Mouse (Mus musculus) cerebellum, adult 2 months (tissue): ENCODE measurements around the gene Mfsd12. TPM values are rescaled to one million over a fixed set of nuclear protein-coding genes. Genes with fewer than 3 reads are reported as not detected.

ENCODE experiments used
- DNase-seq, 2 experiments: peaks; one replicate each; pipeline ENCODE4 v3.0.0; 2021
- H3K27ac ChIP-seq: fragments of 200-500 bp; 2 replicates; pipeline ENCODE4 v1.5.1; 2012; ENCODE audit warnings: low read length, control low read depth, inconsistent platforms; ENCODE audit not compliant: insufficient read depth
- H3K27me3 ChIP-seq: fragments of 200-500 bp; 2 replicates; pipeline ENCODE4 v1.6.1; 2012; ENCODE audit warnings: inconsistent platforms, mild to moderate bottlenecking, low read length, moderate library complexity; ENCODE audit not compliant: control insufficient read depth, insufficient read depth
- H3K4me1 ChIP-seq: fragments of 200-500 bp; 2 replicates; pipeline ENCODE4 v1.6.1; 2011; ENCODE audit warnings: low read length; ENCODE audit not compliant: control insufficient read depth, insufficient read depth
- H3K4me3 ChIP-seq: fragments of 200-500 bp; replicated peaks from 2 replicates; pipeline ENCODE3; 2011; ENCODE audit warnings: mild to moderate bottlenecking, low read depth, low read length, control low read depth; ENCODE audit not compliant: insufficient read depth
- CTCF ChIP-seq: fragments of 200-500 bp; IDR thresholded peaks from 2 replicates; pipeline ENCODE4 v1.5.1; 2011; ENCODE audit warnings: low read depth, mild to moderate bottlenecking, control low read depth, low read length, moderate library complexity, borderline replicate concordance; ENCODE audit not compliant: insufficient read depth
- POLR2A ChIP-seq: fragments of 200-500 bp; IDR thresholded peaks from 2 replicates; pipeline ENCODE4 v1.6.1; 2011; ENCODE audit warnings: low read length, control low read depth, borderline replicate concordance; ENCODE audit not compliant: insufficient read depth
- WGBS: fragments of 180-500 bp; shearing (Covaris S2); methylation state at CpG from one replicate; pipeline ENCODE4 v1.1.7; 2018; 5-methylcytosine and 5-hydroxymethylcytosine counted together
- polyA plus RNA-seq: library from polyadenylated mRNA; depleted of rRNA; stranded (reverse); fragments of >200 nt; gene quantifications from 2 replicates; pipeline ENCODE4 v1.2.3, GENCODE M21; 2012

Mfsd12 gene
- polyA plus RNA-seq, 1 experiment: 35.0 TPM

DNA sequence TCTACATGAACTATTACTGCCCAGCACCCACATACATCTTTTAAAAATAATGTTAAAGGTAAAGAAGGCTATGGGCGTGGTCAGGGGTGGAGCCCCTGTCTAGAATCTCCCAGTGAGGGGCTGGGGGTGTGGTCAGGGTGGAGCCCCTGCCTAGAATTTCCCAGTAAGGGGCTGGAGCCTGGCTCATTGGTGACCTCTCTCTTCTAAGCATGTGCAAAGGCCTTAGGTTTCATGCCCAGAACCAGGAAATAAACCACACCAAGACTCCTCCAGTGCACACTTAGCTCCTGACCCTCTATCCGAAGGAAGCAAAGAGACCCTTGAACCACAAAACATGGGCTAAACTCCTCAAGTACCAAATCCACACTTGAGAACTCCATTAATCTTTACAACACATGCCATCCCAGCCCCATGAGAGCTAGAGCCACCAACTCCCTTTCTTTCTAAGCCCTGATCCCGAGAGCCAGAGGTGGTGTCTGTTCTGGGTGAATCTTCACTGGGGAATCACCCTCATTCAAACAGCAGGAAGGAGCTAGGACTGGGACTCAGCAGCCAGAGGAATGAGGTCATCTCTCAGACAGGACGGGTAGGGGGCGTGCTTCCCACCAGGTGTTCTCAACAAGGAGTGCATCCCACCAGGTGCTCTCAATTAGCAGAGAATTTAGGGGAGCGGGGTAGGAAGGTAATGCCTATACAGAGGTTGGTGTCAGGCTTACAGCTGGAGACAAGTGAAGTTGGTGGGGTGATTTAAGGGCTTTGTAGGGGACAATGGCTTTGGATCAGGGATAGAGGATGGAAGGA is 19.5 kb downstream of the Mfsd12 start:
- Histone ChIP-seq H3K4me1 (peaks cover 18% of the 10 kb centered on the region), H3K27me3 (no peaks in the 10 kb centered on the region), H3K4me3 (peak overlapping the region; percentile 87), H3K27ac (no peak overlapping the region)
- 41% methylated on average over 6 of the region's 6 CpGs for WGBS
- DNase-seq: no peak
- TF ChIP-seq POLR2A (no peak), CTCF (no peak)

DNA sequence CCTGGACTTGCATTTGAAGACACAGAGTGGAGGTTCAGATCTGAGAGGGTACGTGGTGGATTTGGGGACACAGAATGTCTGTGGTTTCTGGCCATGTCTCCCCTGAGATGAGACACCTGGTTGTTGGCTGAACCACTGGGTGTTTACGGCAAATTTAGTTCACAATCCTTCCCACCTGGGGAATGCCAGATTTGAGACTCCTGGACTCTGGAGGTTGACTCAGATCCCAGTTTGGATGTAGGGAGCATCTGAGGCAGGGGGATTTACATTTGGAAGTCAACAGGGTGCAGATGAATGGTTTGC is 20.0 kb downstream of the Mfsd12 start:
- Histone ChIP-seq H3K27me3 (no peaks in the 10 kb centered on the region), H3K4me1 (peaks cover 17% of the 10 kb centered on the region), H3K27ac (no peak overlapping the region), H3K4me3 (peak overlapping the region; percentile 87)
- WGBS: 14% methylated on average over 2 of the region's 2 CpGs
- TF ChIP-seq POLR2A: no peak
- no peak for TF ChIP-seq CTCF
- DNase-seq: no peak

DNA sequence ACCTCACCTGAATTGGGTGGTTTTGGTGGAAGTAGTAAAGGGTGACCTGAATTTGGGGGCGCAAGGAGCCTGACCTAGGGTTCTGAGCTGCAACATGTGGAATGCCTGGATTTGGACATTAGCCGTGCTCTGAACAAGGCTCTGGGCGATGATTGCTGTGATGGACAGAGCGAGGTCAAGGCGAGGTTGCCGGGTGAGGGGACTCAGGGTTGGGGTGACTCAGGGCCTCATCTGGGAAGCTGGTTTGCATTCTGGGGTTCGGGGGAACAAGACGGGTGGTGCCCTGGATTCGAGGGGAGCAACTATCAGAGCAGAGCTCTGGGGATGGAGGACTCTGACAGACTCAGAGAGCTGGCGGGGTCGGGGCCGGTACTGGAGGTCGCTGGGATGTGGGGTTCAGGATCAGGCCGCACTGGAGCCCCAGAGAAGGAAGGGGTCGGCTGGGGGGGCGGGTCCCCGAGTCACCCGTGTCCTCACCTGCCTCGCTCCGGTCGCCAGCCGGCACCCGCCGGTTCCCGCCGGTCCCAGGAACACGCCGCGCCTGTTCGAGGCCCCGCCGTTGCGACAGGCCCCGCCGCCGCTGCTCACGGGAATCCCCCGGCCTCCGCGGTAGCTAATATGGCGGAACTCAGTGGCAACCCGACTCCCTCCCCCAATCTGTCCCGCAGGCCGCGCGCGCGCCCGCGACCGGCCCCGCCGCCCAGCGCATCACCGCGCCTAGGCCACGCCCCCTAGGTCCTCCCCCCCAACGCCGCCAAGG is 20.7 kb downstream of the Mfsd12 start, which contains the start of gene Fzr1:
Gene Fzr1 (minus strand): TSS at position 724 of the 760 bp plus-strand sequence.
- Histone ChIP-seq H3K4me3 (peak within 1 kb of the TSS; percentile 87), H3K27me3 (no peaks in the 10 kb centered on the region), H3K27ac (no peak within 1 kb of the TSS; the same call in 1 of the 2 replicates), H3K4me1 (peaks cover 10% of the 10 kb centered on the region)
- DNase-seq: peak in 1 of 2 experiments; percentile 47
- peak; percentile 58 for TF ChIP-seq POLR2A
- TF ChIP-seq CTCF: no peak
- WGBS: under 1% methylated on average over 58 of the region's 59 CpGs

DNA sequence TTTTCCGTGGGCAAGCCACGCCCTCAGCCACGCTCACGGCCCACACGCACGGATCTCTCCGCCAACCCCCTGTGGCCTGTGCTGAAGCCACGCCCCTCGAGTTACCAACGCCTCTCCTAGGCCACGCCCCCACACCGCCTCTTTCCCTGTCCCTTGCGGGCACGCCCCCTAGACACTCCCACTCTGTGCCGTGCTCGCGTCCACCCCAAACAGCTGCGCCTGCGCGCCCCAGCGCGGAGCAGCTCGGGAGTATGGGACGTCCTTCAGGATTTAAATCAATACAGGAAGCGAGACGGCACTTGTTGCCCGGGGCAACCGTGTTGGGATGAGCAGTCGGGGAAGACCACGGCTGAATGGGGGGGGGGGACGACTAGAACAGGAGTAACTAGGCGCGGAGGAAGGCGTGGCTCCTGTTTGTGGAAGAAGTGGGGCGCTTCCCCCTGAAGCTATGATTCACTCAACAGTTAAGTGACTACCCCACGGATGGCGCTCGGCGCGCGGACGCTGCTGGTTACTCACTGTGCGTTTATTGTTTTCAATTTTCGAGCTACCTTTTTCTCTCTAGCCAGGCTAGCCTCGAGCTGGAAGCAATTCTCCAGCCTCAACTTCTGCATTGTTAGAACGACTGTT is 21.4 kb downstream of the Mfsd12 start:
- Histone ChIP-seq H3K4me3 (peak overlapping the region; percentile 58), H3K27ac (no peak overlapping the region), H3K27me3 (no peaks in the 10 kb centered on the region), H3K4me1 (peaks cover 4% of the 10 kb centered on the region; the same call in 1 of the 2 replicates)
- 1% methylated on average over 46 of the region's 46 CpGs for WGBS
- TF ChIP-seq POLR2A (no peak), CTCF (no peak)
- DNase-seq: peak; percentile 100

DNA sequence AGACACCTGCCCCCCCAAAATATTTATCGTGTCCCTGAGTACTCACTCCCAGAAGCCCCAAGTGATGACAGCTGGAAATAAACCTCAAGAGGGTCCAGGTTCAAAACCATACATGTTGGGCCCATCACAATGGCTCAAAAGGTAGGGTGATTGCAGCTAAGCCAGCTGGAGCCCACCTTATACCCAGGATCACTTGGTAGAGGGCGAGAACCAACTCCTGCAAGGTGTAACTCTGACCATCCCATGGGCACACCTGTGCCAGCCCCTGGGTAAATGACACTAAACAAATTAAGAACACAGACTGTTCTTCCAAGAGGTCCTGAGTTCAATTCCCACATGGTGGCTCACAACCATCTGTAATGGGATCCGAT is 21.9 kb downstream of the Mfsd12 start:
- H3K27me3 ChIP-seq: no peaks in the 10 kb centered on the region
- WGBS: 60% methylated on average over 3 of the region's 3 CpGs
- no peak overlapping the region for H3K4me3 ChIP-seq
- TF ChIP-seq POLR2A (no peak), CTCF (no peak)
- DNase-seq: no peak
- H3K4me1 ChIP-seq: peaks cover 4% of the 10 kb centered on the region; the same call in 1 of the 2 replicates
- H3K27ac ChIP-seq: no peak overlapping the region

DNA sequence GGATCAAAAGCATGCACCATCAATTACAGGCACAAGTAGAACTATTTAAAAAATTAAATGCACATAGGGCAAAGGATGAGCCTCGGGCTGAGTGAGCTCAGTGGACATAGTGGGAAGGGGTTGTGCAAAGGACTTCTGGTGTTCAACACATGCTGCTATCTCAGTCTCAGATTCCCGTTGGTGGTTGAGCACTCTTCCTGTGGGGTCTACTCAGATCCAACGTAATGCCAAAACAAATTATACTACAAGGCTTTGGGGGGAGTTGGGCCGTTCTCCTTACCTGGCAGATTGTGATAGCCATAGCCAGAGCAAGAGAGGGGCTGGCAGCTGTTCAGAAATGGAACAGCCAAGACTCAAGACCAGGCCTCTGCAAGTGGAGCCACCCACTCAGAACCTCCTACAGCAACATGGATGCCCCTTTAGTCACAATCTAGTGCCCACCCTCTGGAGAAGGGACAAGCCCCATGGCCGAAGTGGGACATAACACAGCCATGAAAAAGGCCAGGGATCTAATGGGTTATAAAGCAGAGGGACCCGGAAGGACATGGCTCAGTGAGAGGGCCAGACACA is 22.6 kb downstream of the Mfsd12 start:
- TF ChIP-seq POLR2A (no peak), CTCF (no peak)
- no peak overlapping the region for H3K4me3 ChIP-seq
- H3K4me1 ChIP-seq: peaks cover 4% of the 10 kb centered on the region; the same call in 1 of the 2 replicates
- WGBS: 63% methylated on average over 6 of the region's 6 CpGs
- no peak for DNase-seq
- H3K27ac ChIP-seq: no peak overlapping the region
- H3K27me3 ChIP-seq: no peaks in the 10 kb centered on the region

DNA sequence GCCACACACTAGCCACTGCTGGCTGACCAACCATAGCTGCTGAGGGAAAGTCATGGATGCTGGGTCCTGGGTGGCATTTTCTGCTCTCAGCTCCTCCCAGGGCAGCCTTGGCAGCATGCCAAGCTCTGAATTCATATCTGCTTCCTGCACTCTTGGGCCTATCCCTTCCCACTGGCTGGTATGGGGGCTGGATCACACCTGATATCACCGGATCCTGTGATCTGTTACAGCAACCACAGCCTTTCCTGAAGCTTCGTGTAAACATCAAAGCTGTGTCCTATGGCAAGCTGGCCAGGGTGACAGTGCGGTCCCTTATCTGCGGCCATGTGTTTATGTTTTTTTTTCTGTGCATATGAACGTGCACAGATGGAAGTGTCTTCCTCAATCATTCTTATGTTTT is 24.7 kb downstream of the Mfsd12 start:
- WGBS: 81% methylated on average over 5 of the region's 5 CpGs

More for the DNA sequence above, 24.7 kb downstream of the Mfsd12 start:
- no peak for DNase-seq
- H3K4me3 ChIP-seq: no peak overlapping the region
- TF ChIP-seq POLR2A (no peak), CTCF (no peak)
- H3K4me1 ChIP-seq: peaks cover 10% of the 10 kb centered on the region
- no peak overlapping the region for H3K27ac ChIP-seq
- no peaks in the 10 kb centered on the region for H3K27me3 ChIP-seq
